Mouse (Mus musculus) gastrocnemius, adult 18-20 months (tissue): ENCODE measurements around the gene Mid1. TPM values are rescaled to one million over a fixed set of nuclear protein-coding genes. Genes with fewer than 3 reads are reported as not detected.
"Not testable (repeated sequence)": the region's sequence is repeated elsewhere in the genome, so short reads cannot be mapped to it uniquely, and the experiment has no call there.

Experiments used
- DNase-seq: peaks from one replicate; pipeline ENCODE4 v3.0.0; 2021; ENCODE audit warnings: low spot score
- total RNA-seq, 2 experiments: library from RNA; stranded (reverse); gene quantifications; 2 replicates each; pipeline ENCODE4 v1.2.3; 2021

Gene Mid1
- total RNA-seq, 2 experiments from 2014 or later = 3.7 to 7.3 TPM

DNA sequence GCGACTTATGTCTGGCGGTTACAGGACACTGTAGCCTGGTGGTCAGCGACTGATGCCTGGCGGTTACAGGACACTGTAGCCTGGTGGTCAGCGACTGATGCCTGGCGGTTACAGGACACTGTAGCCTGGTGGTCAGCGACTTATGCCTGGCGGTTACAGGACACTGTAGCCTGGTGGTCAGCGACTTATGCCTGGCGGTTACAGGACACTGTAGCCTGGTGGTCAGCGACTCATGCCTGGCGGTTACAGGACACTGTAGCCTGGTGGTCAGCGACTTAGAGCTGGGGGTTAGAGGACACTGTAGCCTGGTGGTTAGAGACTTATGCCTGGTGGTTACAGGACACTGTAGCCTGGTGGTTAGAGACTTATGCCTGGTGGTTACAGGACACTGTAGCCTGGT lies 328.4 kb downstream of the Mid1 start:
- not testable (repeated sequence) for DNase-seq

- DNase-seq = not testable (repeated sequence)
Measured at GRCm38 (mm10) chrX:170014038-170014437, 329.0 kb downstream of the Mid1 start.

- not testable (repeated sequence) for DNase-seq
Measured at GRCm38 (mm10) chrX:170015883-170016282, 330.9 kb downstream of the Mid1 start.

- DNase-seq = not testable (repeated sequence)
Measured at GRCm38 (mm10) chrX:170017333-170018245, 332.6 kb downstream of the Mid1 start.

- DNase-seq = not testable (repeated sequence)
Measured at GRCm38 (mm10) chrX:170018571-170019218, 333.7 kb downstream of the Mid1 start.

- DNase-seq = not testable (repeated sequence)
Measured at GRCm38 (mm10) chrX:170019219-170019953, 334.4 kb downstream of the Mid1 start.

DNA sequence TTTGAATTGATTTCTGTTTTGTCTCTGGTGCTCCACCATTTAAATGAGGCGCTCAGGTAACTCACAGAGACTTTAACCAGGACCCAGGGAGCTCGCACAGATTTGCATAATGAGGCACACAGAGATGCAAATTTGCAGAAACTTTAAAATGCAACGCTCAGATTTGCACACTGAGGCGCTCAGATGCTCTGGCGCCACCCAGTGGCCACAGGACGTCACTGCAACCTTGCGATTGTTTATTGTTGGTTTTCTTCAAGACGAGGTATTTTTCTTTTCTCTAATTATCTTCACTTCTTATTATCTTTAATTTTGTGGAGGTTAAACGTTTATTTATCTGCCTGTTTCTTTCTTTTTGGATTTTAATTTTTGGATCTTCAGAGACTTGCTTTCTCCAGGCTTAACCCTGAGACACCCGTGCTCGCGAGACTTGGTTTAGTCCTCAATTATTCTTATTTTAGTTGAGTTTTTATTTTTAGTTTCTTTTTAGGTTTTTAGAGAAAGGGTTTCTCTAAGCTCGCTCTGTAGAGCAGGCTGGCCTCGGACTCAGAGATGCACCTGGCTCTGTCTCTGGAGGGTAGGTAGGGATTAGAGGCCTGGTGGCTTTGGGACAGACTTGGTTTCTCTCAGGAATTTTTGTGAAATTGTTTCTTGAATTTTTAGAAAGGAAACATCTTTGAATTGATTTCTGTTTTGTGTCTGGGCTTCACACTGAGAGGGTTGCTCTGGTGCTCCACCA lies 335.1 kb downstream of the Mid1 start:
- DNase-seq = peak; percentile 97

GRCm38 (mm10) chrX:170020690-170021050 lies 335.7 kb downstream of the Mid1 start:
- not testable (repeated sequence) for DNase-seq

DNA sequence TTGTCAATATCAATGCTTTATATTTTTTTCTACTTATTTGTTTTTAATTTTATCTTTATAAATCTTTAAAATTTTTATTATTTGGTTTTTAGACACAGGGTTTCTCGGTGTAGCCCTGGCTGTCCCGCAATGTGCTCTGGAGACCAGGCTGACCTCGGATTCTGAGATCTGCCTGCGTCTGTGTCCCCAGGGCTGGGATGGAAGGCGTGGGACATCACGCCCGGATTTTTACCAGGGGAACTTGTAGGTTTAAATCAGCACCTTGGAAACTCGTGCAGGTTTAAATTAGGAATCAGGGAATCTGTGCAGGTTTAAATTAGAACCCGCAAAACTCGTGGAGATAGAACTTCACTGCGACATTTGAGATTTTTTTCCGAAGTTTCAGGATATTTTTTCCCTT lies 336.2 kb downstream of the Mid1 start:
- not testable (repeated sequence) for DNase-seq

GRCm38 (mm10) chrX:170021750-170022461 lies 336.9 kb downstream of the Mid1 start:
- not testable (repeated sequence) for DNase-seq

Other genes with a start within 250 kb of the Mid1 start
- gene 4933400A11Rik, start 94.4 kb downstream of the Mid1 start, total RNA-seq = not detected